ENCODE assay signal across 8 mouse cellular contexts in the genomic region with DNA sequence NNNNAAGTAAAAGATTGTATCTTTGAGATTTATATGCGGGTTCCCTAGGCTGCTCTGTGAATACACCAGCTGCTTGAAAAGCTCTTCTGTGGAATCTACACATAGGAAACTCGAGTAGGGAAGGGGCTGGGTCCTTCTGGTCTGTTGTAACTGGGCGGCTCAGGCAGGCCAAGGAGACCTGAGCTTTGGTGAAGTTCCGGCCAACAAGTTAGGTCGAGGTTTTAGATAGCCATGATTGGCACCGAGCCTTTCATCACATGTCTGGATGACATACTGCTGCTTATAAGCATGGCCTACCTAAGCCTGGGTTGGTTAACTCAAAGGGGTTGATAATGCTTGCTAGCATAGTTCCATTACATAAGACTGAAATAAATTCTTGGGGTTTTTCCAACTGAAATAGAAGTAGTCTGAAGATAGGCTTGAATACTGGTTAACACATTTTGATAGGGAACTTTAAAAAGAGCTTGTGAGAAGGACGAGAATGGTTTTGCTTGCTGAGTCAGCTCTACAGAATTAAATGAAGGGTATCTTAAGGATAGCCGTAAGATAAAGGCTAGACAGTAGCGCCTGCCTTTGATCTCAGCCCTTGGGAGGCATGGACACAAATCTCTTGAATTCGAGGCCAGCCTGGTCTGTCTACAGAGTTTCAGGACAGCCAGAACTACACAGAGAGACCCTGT. TPM values are rescaled to one million over a fixed set of nuclear protein-coding genes. Genes with fewer than 3 reads are reported as not detected.
DNase-seq lines count a peak whose midpoint lies in the region; ATAC-seq and TF ChIP-seq lines count a peak whose summit lies in the region.

No protein-coding gene starts in this region.

- no peak for TF ChIP-seq CTCF in embryonic fibroblast, embryonic 13.5 days (IDR thresholded peaks at IDR 0.05; ENCODE audit: borderline replicate concordance, insufficient read depth, low read length)
- no peak for TF ChIP-seq CTCF in spleen, adult 2 months (IDR thresholded peaks at IDR 0.05; ENCODE audit: extremely low read depth, insufficient read depth, insufficient read length, insufficient replicate concordance)

- peak overlapping the region; percentile 96 for H3K9ac ChIP-seq in heart, embryonic 15.5 days

- peak overlapping the region; percentile 94 for H3K4me3 ChIP-seq in embryonic fibroblast, embryonic 13.5 days (ENCODE audit: insufficient read depth, low read length)
- H3K4me3 ChIP-seq in heart, embryonic 15.5 days: peak overlapping the region; percentile 74
- H3K4me3 ChIP-seq in spleen, adult 2 months (ENCODE audit: extremely low read depth, insufficient read depth, insufficient read length): peak overlapping the region; percentile 98

- H3K9me3 ChIP-seq in heart, embryonic 15.5 days (replicated peaks): no peaks in the 10 kb centered on the region

- DNase-seq in cerebellum, adult 9-11 months: peak; percentile 51
- DNase-seq in cerebellum, postnatal 4 days (ENCODE audit: low spot score in 2 of 2): no peak
- peak; percentile 63 to 89 for DNase-seq in adrenal gland, adult (ENCODE audit: inconsistent age in 2 of 2, low spot score in 1 of 2)
- DNase-seq in kidney, postnatal 14 days: peak; percentile 69
- peak; percentile 61 for DNase-seq in lung, postnatal 25 days (ENCODE audit: low spot score)
- no peak for DNase-seq in spleen, adult 2 months (ENCODE audit: low read depth in 1 of 2, low spot score in 2 of 2)

- peak overlapping the region; percentile 70; the same call in 1 of the 2 replicates for H3K27ac ChIP-seq in embryonic fibroblast, embryonic 13.5 days (ENCODE audit: insufficient read depth, low read length)
- H3K27ac ChIP-seq in heart, embryonic 15.5 days: peak overlapping the region; percentile 96
- 0 out of 2 replicates have a peak overlapping the region, but pooled peaks have one; percentile 33 for H3K27ac ChIP-seq in spleen, adult 2 months (ENCODE audit: insufficient read depth, low read length)

- peaks cover 14% of the 10 kb centered on the region for H3K4me1 ChIP-seq in embryonic fibroblast, embryonic 13.5 days (ENCODE audit: control insufficient read depth, insufficient read depth, low read length)
- peaks cover 49% of the 10 kb centered on the region for H3K4me1 ChIP-seq in heart, embryonic 15.5 days (replicated peaks)
- H3K4me1 ChIP-seq in spleen, adult 2 months (ENCODE audit: control insufficient read depth, insufficient read depth, insufficient read length): peaks cover 10% of the 10 kb centered on the region

- peak; percentile 32; the same call in 1 of the 2 replicates for TF ChIP-seq POLR2A in embryonic fibroblast, embryonic 13.5 days (IDR thresholded peaks at IDR 0.05; ENCODE audit: low read depth, low read length)
- no peak for TF ChIP-seq POLR2A in spleen, adult 2 months (IDR thresholded peaks at IDR 0.05; ENCODE audit: low read depth, low read length)

- WGBS in heart, embryonic 15.5 days: under 1% methylated on average over 10 of the region's 10 CpGs
- 9% methylated on average over 10 of the region's 10 CpGs for WGBS in spleen, adult 2 months

- peak; percentile 45 for ATAC-seq in heart, embryonic 15.5 days (replicated peaks; ENCODE audit: insufficient number of reproducible peaks, insufficient read depth, low FRiP score, low read depth)

- peak overlapping the region; percentile 74 for H3K4me2 ChIP-seq in heart, embryonic 15.5 days

- peaks cover 26% of the 10 kb centered on the region for H3K36me3 ChIP-seq in heart, embryonic 15.5 days
- peaks cover 13% of the 10 kb centered on the region for H3K36me3 ChIP-seq in spleen, adult 2 months (ENCODE audit: control insufficient read depth, insufficient read depth, low read length)

- no peaks in the 10 kb centered on the region for H3K27me3 ChIP-seq in heart, embryonic 15.5 days
- no peaks in the 10 kb centered on the region for H3K27me3 ChIP-seq in spleen, adult 2 months (ENCODE audit: control insufficient read depth, insufficient read depth, low read length)

RNA-seq across cellular contexts. Expression of a gene that starts 1.5 kb away (rescaled TPM):
- 887 and 940 TPM in 2 replicates for polyA plus RNA-seq in embryonic fibroblast, embryonic 13.5 days (2011; ENCODE audit: insufficient read length, low read depth, missing spikeins)
- polyA plus RNA-seq in heart, embryonic 15.5 days (2015; fragmentation: Nextera tagmentation; extraction: Ambion mirVana): 429 and 467 TPM in 2 replicates
- 124 and 171 TPM in 2 replicates for polyA plus RNA-seq in spleen, adult 2 months (2012; rRNA removed)

RNA-seq across cellular contexts. Expression of a gene that starts 21.9 kb away (rescaled TPM):
- 270 and 308 TPM in 2 replicates for polyA plus RNA-seq in embryonic fibroblast, embryonic 13.5 days (2011; ENCODE audit: insufficient read length, low read depth, missing spikeins)
- 268 and 292 TPM in 2 replicates for polyA plus RNA-seq in heart, embryonic 15.5 days (2015; fragmentation: Nextera tagmentation; extraction: Ambion mirVana)
- polyA plus RNA-seq in spleen, adult 2 months (2012; rRNA removed): 20.2 and 59.3 TPM in 2 replicates

RNA-seq across cellular contexts. Expression of a gene that starts 21.9 kb away (rescaled TPM):
- polyA plus RNA-seq in embryonic fibroblast, embryonic 13.5 days (2011; ENCODE audit: insufficient read length, low read depth, missing spikeins): 21.8 and 30.9 TPM in 2 replicates
- 41.5 and 50.3 TPM in 2 replicates for polyA plus RNA-seq in heart, embryonic 15.5 days (2015; fragmentation: Nextera tagmentation; extraction: Ambion mirVana)
- polyA plus RNA-seq in spleen, adult 2 months (2012; rRNA removed): 3.9 and 4.2 TPM in 2 replicates

RNA-seq across cellular contexts. Expression of a gene that starts 29.5 kb away (rescaled TPM):
- polyA plus RNA-seq in embryonic fibroblast, embryonic 13.5 days (2011; ENCODE audit: insufficient read length, low read depth, missing spikeins): not detected in 2 replicates
- not detected in 2 replicates for polyA plus RNA-seq in heart, embryonic 15.5 days (2015; fragmentation: Nextera tagmentation; extraction: Ambion mirVana)
- not detected in 2 replicates for polyA plus RNA-seq in spleen, adult 2 months (2012; rRNA removed)

RNA-seq across cellular contexts. Expression of a gene that starts 46.2 kb away (rescaled TPM):
- 979 and 1,112 TPM in 2 replicates for polyA plus RNA-seq in embryonic fibroblast, embryonic 13.5 days (2011; ENCODE audit: insufficient read length, low read depth, missing spikeins)
- 5,437 and 6,121 TPM in 2 replicates for polyA plus RNA-seq in heart, embryonic 15.5 days (2015; fragmentation: Nextera tagmentation; extraction: Ambion mirVana)
- 803 and 1,529 TPM in 2 replicates for polyA plus RNA-seq in spleen, adult 2 months (2012; rRNA removed)

Comparison
In these comparisons a context has a peak if more than half of its experiments do, and no peak if none do; other contexts are left out.
1. DNase-seq: peak in cerebellum, adult 9-11 months (single experiment), adrenal gland, adult (2 of 2), kidney, postnatal 14 days (single experiment) and lung, postnatal 25 days (single experiment); none in cerebellum, postnatal 4 days (0 of 2) and spleen, adult 2 months (0 of 2).
2. H3K27ac ChIP-seq: peak in every context shown above with its lines; median percentile 96 in heart, embryonic 15.5 days; 70 in embryonic fibroblast, embryonic 13.5 days; 33 in spleen, adult 2 months.
3. Peak in every context shown above with its lines, with median percentiles within 50 percentile points of each other: H3K4me3 ChIP-seq.